Mouse (Mus musculus) lung, adult 10 weeks (tissue): Measurements from ENCODE around the gene Sema3a. TPM values are rescaled to one million over a fixed set of nuclear protein-coding genes. Genes with fewer than 3 reads are reported as not detected.

Experiments
- polyA plus RNA-seq: library from polyadenylated mRNA; stranded (reverse); fragments of 350-450 nt; fragmentation: Illumina TruSeq; extraction: RNeasy Lipid Tissue Mini Kit (QIAGEN cat#74804); gene quantifications from one replicate; pipeline ENCODE4 v1.2.3, GENCODE M21; 2014; ENCODE audit warnings: low read depth, low replicate concordance; ENCODE audit not compliant: insufficient read depth

Sema3a gene
- polyA plus RNA-seq, result 10.0 TPM

DNA sequence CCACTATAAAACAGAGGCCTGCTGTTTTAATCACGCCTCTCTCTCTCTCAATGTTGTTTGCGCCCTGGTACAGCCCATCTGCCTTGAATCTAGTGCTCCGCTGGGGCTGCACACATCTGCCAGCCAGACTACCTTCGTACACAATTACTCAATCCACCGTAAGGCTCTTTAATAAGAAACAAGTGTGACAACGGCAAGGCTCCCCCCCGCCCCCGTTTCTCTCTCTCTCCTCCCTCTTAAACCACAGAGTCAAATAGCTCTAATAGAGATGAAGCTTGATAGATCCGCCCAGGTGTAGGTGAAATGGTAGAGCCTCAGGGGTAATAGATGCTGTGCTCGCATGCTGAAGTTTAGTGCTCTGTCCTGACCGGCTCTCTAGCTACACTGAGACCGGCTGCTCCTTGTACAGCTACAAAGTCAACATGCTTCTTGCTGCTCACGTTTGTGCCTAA lies at the start of gene Sema3a:
Gene Sema3a, plus strand, starts transcription at position 174 of the 452 bp plus-strand sequence.

